Mouse (Mus musculus): Measurements from ENCODE around the gene Mecom.

Gene Mecom

DNA sequence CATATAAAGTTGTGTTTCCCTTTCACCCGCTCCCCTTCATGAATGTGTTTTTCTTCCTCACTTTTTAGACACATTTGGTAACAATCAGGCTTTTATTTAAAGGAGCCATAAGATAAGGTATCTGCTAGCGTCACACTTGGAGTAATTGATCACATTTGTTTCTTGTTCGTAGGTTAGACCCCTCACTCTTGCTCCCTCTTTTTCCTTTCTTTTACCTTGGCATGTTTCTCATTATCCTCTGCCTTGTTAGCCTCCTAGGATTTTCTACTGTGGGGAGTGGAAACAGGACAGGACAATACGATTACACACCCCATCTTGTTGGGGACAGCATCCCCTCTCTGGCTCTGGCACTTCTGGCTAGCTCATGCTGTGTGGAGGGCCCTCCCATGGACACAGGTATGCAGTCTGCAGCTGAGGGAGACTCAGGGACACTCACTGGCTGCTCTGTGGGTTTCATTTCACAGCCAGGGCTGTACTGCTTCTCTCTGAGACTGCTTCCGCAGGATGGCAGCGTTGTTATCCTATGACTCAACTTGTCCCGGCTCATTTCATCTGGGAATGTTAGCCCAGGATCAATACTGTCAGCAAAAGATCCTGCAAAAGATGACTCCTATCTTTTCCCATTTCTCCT lies 334.2 kb downstream of the Mecom start:
- DNase-seq (ENCODE audit: extremely low read depth, insufficient read length, low spot score), result peak; percentile 29

DNA sequence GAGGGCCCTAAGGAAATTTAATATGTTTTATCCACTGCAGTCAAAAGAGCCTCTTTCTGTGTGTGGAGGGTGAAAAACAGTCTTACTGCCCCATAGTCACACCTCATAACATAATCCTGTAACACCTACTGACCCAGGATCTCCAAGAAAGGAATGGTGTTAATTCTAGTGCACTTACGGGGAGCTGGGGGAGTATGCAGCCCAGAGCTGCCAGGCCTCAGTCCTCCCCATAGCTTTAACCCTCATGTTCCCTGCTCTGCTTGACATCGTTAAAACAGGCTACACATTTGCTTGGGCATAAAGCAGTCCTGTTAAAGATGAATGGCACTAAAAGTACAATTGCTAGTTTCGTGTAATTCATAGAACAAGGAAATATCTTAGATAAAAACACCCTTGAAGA lies 335.0 kb downstream of the Mecom start:
- DNase-seq (ENCODE audit: extremely low read depth, insufficient read length, low spot score), result no peak

DNA sequence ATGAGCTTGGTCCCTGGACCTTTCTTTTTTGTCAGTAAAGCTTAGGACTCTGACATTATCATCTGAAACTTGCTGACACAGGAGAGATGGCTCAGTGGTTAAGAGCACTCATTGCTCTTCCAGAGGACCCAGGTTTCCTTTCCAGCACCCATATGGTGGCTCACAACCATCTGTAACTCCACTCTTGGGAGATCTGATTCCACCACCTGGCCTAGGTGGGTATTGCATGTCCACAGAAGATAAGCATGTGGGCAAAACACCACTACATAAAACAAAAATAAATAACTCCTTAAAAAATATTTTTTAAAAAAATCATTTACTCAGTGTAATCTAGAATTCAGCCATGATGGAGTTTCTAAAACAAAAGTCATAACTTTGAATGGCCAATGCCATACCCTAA lies 338.7 kb downstream of the Mecom start:
- no peak for DNase-seq (ENCODE audit: extremely low read depth, insufficient read length, low spot score)

DNA sequence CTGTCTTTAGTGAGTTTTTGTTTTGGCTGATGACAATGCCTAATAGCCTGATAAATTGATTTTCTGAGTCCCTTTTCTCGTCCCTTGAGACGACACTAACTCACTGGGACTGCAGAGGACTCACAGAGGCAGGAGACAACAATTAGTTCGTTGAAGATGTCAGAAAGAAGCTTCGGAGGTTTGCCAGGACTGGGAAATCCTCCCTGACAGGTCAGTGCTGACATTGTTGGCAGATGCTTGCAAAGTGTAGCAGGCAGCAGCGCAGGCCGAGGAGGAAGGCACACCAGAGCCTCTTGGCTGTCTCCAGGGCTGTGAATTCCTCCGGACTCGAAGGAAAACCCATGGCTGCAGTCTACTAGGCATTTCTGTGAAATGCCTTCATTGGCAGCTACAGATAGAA lies 339.9 kb downstream of the Mecom start:
- no peak for DNase-seq (ENCODE audit: extremely low read depth, insufficient read length, low spot score)

DNA sequence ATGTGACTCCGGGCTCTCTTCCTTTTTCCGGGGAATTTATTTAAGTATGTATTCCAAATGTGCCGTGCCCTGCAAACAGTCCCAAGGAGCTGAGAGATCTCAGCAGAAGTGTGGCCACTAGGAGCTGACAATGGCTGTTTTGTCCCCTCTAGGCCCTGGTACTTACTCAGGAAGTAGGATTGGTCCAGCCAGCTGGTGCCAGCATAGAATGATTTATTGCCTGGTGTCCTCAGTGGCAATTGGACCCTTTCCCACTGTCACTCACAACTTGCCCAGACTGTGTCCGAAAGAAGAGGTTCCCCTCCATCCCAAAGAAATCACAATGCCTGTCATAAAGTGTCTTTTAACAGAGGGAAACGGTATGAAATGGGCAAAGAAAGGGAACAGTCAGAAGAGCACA lies 340.4 kb downstream of the Mecom start:
- DNase-seq (ENCODE audit: extremely low read depth, insufficient read length, low spot score), result no peak

DNA sequence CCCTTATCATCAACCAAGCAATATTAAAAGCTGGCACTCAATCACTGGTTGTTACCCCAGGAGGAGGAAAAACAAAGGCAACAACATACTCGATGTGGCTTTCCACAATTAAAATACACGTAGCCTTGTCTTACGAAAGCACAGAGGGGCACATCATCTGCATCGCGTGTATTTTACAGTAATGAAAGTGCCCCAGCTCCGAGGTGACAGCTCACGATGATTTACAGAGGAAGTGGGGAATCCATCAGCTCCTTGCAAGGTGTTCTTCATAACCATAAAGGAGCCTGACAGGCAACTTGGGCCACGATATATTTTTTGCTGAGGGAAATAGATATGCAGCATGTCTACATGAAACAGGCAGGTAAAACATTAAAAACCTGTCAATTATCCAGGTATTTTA lies 341.7 kb downstream of the Mecom start:
- DNase-seq (ENCODE audit: extremely low read depth, insufficient read length, low spot score), result no peak

DNA sequence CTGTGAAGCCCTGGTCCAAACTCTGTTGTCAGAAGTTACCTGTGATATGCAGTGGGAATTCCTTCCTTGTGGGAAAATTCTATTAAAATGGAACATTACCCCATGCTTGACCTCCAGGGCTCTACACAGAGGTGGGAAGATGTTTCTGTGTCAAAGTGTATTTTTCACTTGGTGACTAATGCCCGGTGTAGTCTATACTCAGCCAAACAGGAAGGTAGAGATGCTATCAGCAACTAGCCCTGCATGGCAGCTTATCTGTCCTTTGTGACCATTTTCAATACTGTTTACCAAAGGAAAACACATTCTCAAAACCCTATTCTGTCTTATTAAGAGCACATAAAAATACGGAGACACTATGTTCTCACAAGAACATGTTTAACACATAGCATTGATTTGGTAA lies 344.0 kb downstream of the Mecom start:
- no peak for DNase-seq (ENCODE audit: extremely low read depth, insufficient read length, low spot score)

DNA sequence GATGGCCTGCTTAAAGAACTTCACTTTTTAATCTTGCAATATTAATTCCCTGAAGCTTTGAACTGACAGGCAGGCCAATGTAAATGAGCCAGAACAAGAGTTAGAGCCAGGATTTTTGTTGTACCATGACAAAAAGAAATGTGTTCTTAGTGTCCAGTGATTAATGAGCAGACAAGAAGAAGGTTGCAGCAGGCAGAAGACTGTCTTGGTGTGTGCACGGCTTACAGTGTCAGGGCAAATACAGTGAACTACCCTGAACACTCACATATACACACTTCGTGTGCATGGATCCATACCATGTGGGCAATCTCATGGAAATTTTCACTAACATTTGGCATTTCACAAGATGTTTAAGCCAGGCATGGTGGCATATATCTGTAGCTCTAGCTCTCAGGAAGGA lies 349.0 kb downstream of the Mecom start:
- no peak for DNase-seq (ENCODE audit: extremely low read depth, insufficient read length, low spot score)

DNA sequence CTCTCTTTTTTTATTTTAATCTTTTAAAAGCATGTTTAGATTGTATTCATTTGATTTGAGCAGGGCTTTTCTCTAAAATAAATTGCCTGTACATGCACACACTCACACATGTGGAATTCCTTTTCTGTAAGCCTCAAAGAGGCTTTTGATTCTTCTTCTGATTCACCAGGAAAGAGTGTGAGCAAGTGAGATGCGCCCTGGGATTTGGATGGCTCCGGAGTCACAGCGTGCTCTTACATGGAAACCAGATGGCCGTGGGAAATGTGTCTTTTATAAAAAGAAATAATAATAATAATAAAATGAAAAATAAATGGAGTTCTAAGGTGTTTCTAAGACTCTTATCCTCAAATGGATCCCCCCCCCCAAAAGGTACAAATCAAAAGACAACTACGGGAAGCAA lies 349.6 kb downstream of the Mecom start:
- DNase-seq (ENCODE audit: extremely low read depth, insufficient read length, low spot score), result no peak

DNA sequence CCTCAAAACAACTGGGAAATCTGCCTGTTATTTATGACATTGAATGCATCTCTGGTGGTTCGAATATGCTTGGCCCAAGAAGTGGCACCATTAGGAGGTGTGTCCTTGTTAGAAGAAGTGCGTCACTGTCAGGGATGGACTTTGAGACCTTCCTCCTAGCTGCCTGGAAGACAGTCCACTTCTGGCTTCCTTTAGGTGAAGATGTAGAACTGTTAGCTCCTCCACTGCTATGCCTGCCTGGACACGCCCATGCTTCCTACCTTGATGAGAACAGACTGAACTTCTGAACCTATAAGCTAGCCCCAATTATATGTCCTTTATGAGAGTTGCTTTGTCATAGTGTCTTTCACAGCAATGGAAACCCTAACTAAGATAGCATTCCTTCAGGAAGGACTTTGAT lies 352.6 kb downstream of the Mecom start:
- DNase-seq (ENCODE audit: extremely low read depth, insufficient read length, low spot score), result no peak

DNA sequence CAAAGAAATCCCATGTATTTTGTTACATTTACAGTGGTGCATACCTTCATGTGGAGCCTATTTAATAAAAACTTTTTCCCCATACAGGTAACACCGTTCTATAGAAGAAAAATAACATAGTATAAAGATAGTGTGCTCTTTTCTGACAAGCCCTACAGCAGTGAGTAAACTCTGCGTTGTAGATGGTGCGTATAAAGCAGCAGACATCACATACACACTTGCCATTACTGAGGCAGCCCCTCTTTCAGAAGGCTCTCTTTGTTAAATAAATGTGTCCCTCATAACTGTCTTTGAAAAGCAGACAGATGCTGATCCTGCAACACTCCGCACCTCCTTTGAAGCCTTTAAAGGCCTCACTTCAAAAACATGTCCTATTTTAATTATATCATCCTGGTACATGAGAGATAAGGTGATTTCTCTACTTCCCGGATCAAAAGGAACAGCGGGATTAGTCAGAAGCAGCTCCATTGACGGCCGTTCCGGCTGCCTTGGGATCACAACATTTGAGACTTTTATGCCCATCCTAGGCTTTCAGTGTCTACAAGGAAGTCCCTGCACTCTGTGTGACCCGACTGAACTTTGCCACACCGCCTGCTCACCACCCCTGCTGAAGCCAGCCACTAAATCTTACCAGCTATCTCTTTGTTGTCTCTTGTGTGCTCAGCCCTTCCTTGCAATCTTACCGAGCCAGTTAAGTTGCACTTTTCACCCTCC lies 355.4 kb downstream of the Mecom start:
- no peak for DNase-seq (ENCODE audit: extremely low read depth, insufficient read length, low spot score)

DNA sequence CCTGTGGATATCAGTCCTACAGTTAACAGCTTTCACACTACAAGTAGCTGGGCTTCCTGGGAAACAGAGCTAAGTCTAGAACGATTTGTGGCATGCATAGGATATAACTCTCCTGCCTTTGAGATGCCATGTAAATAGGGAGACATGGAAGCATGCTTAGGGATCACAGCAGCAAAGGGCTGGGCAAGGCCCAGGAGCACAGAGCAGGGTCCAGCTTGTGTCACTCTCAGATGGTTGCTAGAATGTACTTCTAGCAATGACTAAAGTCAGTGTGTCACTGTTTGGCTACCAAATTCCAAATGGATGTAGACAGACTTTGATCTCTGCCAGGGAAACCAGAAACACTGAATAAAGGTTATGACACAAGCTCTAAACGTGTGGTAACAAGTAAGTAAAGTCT lies 358.5 kb downstream of the Mecom start:
- peak; percentile 11 for DNase-seq (ENCODE audit: extremely low read depth, insufficient read length, low spot score)

DNA sequence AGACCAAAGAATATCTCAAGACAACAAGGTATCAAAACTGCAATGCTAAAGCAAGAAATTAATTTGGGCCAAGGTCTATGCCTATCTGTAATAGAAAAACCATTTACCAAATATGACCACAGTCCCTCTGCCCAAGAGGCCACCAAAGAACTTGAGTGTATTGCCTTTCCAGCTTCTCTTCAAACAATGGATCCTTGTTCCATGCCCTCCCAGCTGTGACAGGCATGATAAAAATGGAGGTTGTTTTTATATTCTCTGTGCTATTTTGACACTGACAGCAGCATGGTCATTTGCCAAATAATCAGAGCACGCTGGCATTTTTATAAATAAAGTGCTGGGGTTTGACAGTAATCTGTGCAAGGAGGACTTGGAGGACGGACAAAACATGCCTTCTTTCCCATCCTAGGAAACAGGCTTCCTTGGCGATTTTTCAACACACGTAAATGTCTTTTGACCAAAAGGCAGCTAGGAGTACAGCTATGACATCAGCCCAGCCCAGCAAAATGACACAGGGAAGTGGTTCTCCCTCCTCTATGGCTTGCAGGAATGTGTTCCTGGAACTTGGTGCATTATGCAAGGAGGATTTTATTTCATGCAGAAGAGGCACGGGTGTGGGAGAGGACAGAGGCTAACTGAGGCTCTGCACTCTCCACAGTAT lies 359.9 kb downstream of the Mecom start:
- DNase-seq (ENCODE audit: extremely low read depth, insufficient read length, low spot score), result peak; percentile 13

DNA sequence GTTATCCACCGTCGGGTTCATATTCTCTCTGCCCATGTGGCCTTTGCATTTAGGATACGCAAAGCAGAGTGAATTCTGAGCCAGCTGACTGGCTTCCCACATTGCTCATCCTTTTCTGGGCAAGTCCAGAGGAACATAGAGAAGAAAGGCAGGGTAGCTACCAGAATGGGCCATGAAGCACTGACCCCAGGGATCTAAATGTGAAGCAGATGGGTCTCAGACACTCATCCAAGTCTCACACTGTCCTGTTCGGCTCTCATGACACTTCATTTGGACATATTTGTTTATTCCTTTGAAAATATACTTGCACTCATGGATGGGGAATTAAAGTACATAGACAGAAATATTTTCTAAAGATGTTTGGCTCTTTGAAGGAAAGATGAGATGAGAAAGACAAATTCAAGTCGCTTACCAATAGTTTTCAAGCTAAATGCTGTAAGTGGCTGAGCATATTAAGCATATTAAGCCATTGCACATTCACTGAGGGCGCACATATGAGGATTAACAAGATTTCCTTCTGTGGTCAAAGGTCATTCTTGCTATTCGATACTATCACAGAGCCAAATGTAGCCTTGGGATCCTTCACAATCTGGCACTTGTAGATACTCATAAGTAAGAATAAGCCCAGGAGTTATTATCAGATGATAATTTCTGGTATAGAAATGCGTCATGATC lies 365.9 kb downstream of the Mecom start:
- no peak for DNase-seq (ENCODE audit: extremely low read depth, insufficient read length, low spot score)

DNA sequence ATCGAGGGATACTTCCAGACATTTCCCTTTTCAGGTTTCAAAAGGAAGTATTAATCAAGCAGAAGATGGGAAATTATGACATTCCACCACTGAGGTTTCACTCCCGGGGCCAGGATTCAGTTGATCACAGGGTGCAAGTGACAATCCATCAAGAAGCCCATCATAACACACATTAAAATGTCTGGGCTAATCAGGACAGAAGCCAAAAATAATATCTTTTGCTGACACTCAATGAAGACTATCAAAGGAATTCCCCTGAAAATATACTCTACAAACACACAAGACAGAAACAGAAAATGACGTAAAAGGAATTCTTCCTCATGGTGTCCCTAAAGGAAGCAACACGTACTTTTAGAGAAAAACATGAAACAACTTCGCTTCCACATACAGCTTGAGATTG lies 371.2 kb downstream of the Mecom start:
- no peak for DNase-seq (ENCODE audit: extremely low read depth, insufficient read length, low spot score)

DNA sequence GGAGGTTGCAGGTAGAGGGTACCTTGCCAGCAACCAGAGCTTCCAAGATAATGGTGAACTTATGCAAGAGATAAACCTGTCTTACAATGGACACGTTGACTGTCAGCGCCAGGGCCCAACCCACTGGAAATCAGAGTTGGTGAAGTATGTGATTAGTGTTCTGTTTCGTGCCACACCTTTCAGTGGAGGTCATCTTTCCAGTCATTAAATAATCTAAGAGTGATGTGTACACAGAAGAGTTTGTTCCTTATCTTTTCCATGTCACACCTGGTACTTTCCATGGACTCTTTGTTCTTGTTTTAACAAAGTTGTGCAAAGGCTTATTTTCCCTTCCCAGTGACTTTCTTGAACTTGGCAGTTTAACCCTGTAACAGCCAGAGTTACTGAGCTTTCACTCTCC lies 374.0 kb downstream of the Mecom start:
- no peak for DNase-seq (ENCODE audit: extremely low read depth, insufficient read length, low spot score)

DNA sequence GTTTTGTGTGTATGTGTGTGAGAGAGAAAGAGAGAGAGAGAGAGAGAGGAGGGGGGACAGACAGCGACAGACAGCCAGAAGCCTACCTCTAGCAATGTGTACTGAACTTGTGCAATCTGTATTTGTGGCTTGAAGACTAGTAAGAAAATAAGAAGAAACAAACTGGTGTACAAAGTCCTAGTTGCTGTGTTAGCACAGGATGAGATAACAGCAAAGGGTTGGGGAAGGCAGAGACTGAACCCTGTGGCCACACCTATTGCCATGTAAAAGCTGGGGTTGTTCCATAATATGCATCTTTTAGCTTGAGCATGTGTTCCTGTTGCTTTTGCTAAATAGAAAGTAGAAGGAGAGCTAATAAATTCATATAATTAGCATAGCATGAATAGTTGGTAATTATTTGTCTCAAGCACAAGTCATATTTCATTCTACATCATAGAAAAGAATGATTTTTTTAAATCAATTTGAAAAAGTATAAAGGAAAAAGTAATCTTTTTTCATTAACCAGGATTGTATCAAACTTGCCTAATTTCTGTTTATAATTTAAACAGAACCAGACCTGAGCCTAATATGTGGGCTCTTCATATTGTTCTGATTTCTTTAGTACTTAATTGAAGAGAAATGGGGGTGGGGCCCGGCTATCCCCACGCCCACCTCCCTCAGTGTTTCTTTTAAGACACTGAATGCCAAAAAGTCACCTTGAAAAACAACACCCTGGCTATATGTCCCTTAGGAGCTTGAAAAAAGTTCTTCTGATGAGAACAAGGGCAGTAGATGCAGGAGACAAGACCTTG lies 379.2 kb downstream of the Mecom start:
- DNase-seq (ENCODE audit: extremely low read depth, insufficient read length, low spot score), result no peak

DNA sequence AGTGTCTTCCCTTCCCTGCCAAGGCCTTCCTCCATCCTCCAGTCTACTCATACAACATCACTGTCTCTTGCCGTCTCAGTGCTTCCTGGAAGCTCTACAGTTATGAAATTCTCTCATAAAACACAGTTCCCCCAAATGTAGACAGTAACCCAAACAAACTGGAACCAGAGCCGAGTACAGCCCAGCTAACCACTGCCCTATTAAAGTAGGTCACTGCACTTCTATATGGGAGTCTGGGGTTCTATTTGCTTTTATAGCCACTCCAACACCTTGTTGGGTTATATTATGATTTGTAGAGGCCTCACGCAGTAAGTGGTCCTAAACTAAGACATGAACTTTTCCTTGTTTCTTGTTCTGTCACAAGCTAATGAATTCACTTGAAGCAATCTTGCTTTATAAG lies 380.8 kb downstream of the Mecom start:
- no peak for DNase-seq (ENCODE audit: extremely low read depth, insufficient read length, low spot score)

DNA sequence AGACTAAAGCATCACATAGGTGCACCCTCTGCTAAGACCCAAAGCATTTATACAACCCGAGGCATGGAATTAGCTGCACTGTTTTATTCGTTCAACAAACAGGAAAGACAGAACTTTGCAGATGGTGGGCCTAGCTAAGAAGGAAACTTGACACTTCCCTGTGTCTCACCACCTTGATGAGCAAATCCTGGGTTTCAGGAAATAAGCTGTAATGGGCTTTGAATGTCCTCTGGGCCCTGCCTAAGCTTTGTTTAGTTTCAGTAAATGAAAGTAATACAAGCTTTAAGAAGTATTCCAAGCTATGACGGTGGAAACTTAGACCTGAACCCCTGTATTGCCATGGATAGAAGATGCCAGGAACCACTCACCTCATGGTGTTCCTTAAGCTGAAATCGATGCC lies 383.0 kb downstream of the Mecom start:
- DNase-seq (ENCODE audit: extremely low read depth, insufficient read length, low spot score), result no peak

DNA sequence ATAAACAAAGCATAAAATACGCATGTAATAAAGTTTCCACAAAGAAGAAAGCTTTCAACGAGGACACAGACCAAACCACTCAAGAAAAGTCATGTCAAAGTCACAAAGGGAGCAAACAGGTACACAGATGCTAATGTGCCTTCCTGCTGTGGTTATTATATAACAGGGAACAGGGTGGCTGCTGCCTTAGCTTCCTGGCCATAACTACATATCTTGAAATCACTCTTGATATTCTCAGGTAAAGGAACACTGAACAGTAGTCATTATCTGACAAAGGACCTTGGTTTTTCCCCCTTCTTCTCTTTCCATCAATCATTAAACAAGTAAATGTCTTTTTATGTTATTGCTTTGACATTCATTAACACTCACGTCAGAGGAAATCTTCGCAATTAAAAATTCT lies 384.4 kb downstream of the Mecom start:
- no peak for DNase-seq (ENCODE audit: extremely low read depth, insufficient read length, low spot score)

All from 3134 (cell line).